Mouse (Mus musculus) heart, adult 9 months (tissue): ENCODE results near the gene Cnrip1.

Source experiments
- DNase-seq, 2 experiments: peaks; one replicate each; pipeline ENCODE4 v3.0.0; 2022; ENCODE audit warnings: low spot score in 2 of 2

Cnrip1 gene

GRCm38 (mm10) chr11:17107359-17107758, 56.0 kb downstream of the Cnrip1 start:
- no peak for DNase-seq

DNA sequence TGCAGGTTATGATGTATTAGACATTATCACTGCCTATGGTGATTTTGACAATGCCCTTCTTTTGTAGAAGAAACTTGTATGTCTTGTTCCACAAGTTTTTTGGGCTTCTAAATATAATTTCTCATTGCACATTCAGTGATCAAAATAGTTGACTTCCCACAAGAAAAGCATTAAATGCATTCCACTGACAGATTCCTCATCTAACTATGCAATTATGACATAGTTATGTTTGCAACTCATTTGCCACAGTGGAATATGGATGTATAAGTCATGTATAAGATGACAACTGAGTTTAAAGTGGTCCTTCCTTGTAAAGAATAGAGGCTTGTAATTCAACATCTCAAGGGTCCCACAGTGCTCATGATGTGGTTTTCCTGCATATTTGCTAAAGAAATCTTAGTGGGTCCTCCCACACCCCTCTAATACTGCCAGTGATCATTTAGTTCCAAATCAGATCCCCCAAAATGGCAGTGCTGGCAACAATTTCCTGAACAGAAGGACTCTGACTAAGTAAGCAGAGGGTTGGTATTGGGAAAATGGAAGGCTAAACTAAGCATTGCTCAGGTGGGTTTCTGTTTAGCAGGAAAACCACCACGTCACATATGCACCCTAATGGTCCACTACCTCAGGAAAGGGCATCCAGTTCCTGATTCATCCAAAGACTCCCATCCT, 61.2 kb downstream of the Cnrip1 start:
- DNase-seq, result no peak

- no peak for DNase-seq
These were observed 75.0 kb downstream of the Cnrip1 start for GRCm38 (mm10) chr11:17126418-17126817.
